Mouse (Mus musculus) urinary bladder, postnatal 14 days (tissue): ENCODE results near the gene Mef2d.

Source experiments
- DNase-seq: peaks from one replicate; pipeline ENCODE4 v3.0.0; 2021; ENCODE audit warnings: low spot score

Mef2d gene

DNA sequence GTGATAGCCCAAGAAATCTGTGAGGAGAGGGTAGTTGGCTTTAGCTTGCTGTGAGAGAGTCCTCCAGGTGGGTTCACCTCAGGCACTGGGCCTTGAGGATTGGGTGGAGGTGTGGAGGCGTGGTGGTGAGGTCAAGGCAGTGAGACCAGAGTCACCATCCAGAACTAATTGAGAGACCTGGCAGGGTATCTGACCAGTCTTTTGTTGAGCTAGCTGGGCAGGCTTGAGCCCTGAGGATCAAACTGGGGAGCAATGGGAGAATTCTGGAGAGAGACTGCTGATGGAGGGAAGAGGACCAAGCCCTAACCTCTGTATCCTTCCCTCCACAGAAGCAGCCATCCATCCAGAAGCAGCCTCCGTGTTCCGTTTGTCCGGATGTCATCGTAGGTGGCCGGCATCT, 67.1 kb downstream of the Mef2d start:
- no peak for DNase-seq

DNA sequence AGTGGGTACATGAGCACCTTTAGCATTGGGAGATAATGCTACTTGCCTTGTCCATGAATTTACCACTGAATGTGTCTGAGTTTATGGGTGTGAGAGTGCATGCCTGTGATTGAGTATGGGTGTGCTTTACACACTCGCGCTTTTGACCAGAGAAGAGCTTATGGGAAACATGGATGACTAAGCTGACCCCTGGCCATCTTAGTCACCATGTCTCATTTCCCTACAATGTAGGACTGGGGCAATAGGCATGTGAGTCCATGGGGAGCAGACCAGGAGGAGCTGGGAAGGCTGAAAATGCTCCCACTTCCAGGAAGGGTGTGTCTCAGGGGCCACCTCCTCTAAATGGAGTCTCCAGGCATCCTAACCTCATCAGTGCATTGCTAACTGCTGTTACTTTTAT, 67.9 kb downstream of the Mef2d start:
- no peak for DNase-seq

DNA sequence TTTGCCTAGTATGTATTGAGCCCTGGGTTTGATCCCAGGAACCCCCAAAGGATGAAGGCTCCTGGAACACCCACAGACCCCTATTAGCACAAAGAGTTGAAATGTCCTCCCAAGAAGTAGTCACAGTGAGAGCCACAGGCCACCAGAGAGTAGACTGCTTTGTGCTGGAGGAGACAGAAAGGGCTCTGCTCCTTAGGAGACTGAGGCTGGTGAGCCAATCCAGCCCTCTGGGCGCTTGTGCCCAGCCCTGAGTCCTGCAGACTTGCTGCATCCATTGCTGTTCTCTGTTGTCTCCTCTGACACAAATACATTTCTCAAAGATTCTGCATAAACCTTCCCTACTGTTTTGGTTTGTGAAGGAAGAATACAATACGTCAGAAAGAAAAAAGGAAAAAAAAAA, 68.7 kb downstream of the Mef2d start:
- no peak for DNase-seq

DNA sequence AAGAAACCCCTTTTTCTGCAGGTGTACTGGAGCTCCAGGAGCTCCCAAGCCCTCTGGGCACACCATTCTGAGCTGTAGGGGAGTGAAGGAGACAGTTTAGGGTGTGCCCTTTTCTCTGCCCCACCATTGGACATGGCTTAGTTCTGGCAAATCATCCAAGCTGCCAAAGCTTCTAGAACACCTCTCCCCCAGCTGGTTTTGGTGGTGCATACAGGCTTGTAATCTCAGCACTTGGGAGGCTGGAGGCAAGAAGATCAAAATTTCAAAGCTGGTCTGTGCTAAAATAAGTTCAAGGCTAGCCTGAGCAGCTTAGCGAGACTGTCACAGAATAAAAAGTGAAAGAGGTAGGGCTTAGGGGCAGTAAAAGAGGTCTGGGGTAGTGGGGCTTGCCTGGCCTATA, 70.2 kb downstream of the Mef2d start:
- no peak for DNase-seq

DNA sequence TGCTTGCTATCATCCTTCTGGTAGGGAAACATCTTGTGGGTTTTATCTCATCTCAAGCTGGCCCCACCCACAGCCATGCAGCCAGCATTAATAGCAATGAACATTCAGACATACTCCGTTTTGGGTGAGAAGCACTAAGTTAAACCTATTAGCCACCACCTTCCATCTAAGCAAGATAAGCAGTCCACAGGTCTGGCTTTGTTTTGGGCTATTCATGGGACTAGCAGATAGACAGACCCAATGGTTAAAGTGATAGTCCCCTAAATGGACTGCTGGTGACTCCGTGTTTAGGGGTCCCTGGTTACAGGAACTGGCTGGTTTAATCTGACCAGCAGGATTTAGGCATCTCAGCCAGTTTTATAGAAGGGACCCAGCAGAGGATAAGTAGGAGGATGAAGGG, 70.8 kb downstream of the Mef2d start:
- no peak for DNase-seq

DNA sequence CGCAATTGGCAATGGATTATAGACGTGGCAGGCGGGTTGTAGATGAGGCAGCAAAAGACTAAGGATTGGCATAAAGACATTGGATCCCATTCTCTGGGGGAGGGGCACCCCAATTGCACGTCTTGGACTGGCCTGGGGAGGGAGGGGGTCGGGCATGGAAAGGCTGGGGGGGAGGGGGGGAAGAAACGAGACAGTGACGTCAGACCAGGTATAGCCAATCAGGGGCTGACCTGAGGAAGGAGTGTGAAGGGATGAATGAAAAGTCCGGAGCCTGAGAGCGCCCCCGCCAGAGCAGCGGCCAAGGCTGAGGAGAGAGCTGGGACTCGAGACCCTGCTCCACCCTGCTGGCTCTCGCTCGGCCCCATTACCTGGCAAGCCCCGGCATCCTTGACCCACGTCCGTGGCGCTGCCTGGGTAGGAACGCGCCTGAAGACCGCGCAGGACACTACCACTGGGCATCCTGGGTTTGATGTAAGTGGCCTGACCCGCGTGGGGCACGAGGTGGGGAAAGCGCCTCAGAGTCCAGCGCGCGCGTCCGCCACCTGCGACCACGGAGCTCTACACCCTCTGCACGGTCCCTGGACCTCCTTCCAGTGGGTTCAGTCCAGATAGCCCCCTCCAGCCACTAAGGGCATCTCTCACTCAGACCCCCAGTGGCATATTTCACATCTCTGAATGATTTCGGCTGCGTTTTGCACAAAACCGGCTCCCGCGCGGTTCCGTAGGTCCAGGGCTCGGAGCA, 72.2 kb downstream of the Mef2d start:
- DNase-seq: no peak

DNA sequence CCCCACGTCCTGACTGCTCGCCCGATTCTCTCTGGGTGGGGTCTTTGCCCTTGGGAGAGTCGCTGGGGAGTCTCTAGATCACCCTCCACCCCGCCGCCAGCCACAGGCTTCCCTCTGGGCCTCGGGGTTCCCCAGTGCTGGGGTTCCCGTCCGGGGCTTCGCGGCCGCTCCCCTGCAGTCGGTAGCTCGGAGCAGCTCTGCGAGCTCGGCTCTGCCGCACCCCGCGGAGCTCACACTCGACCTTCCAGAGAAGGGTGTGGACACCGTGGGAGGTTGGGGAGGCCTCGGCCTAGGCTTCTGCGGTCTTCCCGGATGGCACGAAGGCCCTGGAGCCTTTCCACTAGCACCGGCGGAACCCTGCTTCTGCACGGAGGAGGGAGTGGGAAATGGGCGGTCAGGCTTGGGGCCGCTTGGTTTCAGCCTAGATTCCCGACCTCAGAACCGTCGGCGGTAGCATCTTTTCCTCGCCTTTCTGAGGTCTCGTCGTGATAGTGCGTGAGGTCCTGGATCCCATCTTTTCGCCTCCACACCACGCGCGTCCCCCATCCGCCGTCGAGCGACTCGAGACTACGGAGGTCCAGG, 72.9 kb downstream of the Mef2d start:
- DNase-seq: no peak

DNA sequence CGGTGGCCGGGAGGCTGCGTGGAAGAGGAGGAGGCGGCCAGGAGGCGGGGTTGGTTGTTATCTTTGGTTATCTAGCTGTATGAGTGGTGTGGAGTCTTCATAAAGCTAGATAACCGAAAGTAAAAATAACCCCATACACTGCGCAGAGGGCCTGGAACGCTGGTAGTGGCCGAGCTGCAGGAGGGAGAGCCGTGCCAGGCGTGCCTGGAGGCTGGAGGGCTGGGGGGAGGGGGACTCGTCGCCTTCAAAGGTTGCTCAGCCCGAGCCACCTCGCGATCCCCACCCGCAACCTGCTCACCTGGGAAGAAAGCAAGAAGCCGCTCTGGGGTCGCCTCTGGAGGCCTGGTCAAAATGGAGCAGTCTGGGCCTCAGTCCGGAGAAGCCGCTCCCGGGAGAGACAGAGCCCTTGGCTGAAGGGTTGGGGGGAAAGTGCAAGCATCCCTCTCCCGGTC, 73.4 kb downstream of the Mef2d start:
- DNase-seq: no peak

DNA sequence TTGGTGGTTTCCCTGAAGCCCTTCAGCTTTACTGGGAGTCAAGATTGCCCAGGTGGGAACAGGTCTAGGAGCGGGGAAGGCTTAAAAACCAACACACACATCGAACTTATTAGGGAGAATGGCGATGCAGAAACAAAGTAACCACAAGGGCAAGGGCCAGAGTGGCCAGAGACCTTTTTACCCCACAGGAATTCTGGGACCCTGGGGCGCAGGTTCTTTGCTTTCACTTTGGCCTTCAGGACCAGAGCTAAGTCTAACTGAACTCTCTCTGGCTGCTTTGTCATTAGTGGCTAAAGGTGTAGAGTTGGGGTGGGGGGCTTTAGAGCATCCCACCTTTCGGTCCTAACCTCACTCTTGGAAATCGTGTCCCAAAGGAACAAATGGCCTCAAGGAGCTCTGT, 73.9 kb downstream of the Mef2d start:
- DNase-seq: no peak

DNA sequence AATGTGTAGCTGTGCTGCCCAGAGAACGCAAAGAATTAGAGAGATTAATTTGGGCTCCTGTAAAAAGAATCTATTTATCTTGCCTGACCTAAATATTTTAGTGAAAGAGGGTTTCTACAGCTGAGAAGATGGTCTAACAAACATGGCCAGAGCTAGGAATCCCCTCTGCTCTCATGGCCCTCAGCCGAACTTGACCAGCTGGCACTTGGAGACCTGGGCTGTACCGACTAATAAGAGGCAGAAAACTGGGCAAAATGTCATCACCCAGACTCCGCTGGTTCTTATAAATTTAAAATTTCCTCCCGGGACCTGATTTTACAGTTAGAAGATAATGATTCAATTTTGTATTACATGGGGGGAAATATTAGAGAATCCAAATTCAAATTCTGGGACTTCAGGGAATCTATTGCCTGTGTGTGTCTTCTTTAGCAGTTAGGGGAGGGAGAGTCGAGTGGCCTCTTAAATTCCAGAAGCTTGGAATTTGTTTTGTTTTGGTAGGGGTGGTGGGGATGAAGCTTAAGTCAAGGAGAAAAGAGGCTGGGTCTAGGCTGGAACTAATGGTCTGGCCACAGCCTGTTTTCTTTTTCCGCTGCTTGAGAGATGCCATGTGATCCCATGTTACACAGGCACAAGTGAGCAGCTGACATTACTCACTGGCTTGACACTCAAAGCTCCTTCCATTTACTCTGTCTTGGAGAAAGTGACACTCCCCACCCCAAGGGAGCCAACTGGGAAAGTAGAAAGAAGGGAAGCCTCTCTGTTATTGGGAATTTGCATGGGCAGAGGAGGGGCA, 74.6 kb downstream of the Mef2d start:
- no peak for DNase-seq

DNA sequence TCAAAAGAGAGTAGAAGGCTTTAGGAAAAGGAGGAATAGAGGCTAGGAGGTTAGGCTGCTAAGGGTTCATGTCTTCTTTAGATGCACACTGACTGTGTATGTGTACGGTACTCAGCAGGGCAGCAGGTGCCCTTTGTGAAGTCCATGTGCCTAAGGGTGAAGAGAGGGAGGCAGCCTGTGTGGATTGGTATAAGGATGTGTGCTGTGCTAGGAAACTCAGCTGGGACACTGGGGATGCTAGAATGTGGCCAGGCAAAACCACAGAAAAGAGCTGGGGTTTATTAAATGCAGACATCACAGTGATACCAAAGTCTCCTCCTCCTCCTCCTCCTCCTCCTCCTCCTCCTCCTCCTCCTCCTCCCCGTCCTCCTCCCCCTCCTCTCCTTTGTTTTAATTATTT, 75.5 kb downstream of the Mef2d start:
- DNase-seq: no peak

DNA sequence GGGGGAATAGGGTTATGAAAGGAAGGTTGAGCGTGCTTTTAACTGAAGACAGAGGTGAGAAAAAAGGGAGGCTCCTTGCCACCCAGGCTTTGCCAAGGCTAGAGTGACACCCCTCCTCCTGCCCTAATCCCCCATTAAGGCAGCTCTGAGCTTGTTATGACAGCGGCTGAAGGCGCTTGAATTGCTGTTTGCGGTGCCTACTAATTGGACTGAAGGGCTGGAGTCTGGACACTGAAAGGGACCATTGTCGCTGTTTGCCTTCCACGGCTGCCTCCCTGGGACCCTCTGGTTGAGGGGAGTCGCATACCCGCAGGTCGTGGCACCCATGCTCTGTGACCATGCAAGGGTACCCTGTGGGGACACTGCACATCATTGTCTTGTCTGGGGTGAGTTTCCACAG, 77.8 kb downstream of the Mef2d start:
- DNase-seq: no peak

DNA sequence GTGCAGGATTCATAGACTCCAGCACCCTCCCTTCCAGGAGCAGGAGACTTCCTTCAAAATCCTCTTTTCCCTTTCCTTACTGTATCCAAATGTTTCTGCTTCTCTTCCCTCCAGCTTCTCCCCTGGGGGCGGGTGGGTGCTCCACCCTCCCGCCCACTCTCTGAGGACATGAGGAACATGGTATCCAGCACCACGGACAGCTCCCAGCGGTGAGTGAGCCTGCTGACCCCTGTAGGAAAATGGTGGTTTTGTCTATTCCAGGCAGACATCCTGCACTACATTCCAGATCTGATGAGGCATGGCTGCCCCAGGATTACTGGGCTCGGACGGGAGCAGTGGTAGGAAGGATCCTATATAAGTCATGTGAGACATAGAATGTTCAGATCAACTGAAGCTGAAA, 78.7 kb downstream of the Mef2d start:
- DNase-seq: peak; percentile 81
